Mouse (Mus musculus) v-Abl transformed pro-B cells (cell line): ENCODE data around the gene Gins1.
"Not testable (repeated sequence)": the region's sequence is repeated elsewhere in the genome, so short reads cannot be mapped to it uniquely, and the experiment has no call there.

Experiments
- in situ Hi-C, 2 experiments: fragments of 400-800 bp; cut with MboI; formaldehyde crosslinking; loops; one replicate each; pipeline ENCODE4 v1.15.1; 2025; ENCODE audit not compliant: unreplicated experiment in 2 of 2

Gene Gins1

GRCm38 (mm10) chr2:150947880-150948611 is 42.8 kb downstream of the Gins1 start:
- in situ Hi-C loops = not testable (repeated sequence)

GRCm38 (mm10) chr2:150948786-150949185 is 43.6 kb downstream of the Gins1 start:
- in situ Hi-C loops = no loop called here

- in situ Hi-C loops = no loop called here
Observed at GRCm38 (mm10) chr2:150949652-150950051, 44.5 kb downstream of the Gins1 start.

GRCm38 (mm10) chr2:150950056-150950455 is 44.9 kb downstream of the Gins1 start:
- in situ Hi-C loops = no loop called here

GRCm38 (mm10) chr2:150951201-150951600 is 46.0 kb downstream of the Gins1 start:
- in situ Hi-C loops = no loop called here

GRCm38 (mm10) chr2:150955859-150956258 is 50.7 kb downstream of the Gins1 start:
- in situ Hi-C loops = no loop called here

GRCm38 (mm10) chr2:150959521-150959920 is 54.3 kb downstream of the Gins1 start:
- in situ Hi-C loops = no loop called here

GRCm38 (mm10) chr2:150963246-150963645 is 58.0 kb downstream of the Gins1 start:
- in situ Hi-C loops = no loop called here

- in situ Hi-C loops = no loop called here
Observed at GRCm38 (mm10) chr2:150964641-150965040, 59.4 kb downstream of the Gins1 start.

- in situ Hi-C loops = no loop called here
Observed at GRCm38 (mm10) chr2:150965951-150966350, 60.8 kb downstream of the Gins1 start.

- in situ Hi-C loops = no loop called here
Observed at GRCm38 (mm10) chr2:150967491-150967890, 62.3 kb downstream of the Gins1 start.

GRCm38 (mm10) chr2:150969231-150969630 is 64.0 kb downstream of the Gins1 start:
- in situ Hi-C loops = no loop called here

GRCm38 (mm10) chr2:150971856-150972255 is 66.7 kb downstream of the Gins1 start:
- in situ Hi-C loops = no loop called here

GRCm38 (mm10) chr2:150972681-150973080 is 67.5 kb downstream of the Gins1 start:
- in situ Hi-C loops = no loop called here

GRCm38 (mm10) chr2:150973401-150974115 is 68.4 kb downstream of the Gins1 start:
- in situ Hi-C loops = no loop called here

GRCm38 (mm10) chr2:150976871-150977270 is 71.7 kb downstream of the Gins1 start:
- in situ Hi-C loops = no loop called here

GRCm38 (mm10) chr2:150977676-150978075 is 72.5 kb downstream of the Gins1 start:
- in situ Hi-C loops = no loop called here

- in situ Hi-C loops = no loop called here
Observed at GRCm38 (mm10) chr2:150978791-150979190, 73.6 kb downstream of the Gins1 start.

- in situ Hi-C loops = no loop called here
Observed at GRCm38 (mm10) chr2:150979861-150980620, 74.8 kb downstream of the Gins1 start.
